Mouse (Mus musculus): ENCODE measurements around the gene Gm10354. TPM values are rescaled to one million over a fixed set of nuclear protein-coding genes. Genes with fewer than 3 reads are reported as not detected.
A peak's percentile ranks its signal among the peaks of the same experiment; 100 is the strongest.
"Not testable (repeated sequence)": the region's sequence is repeated elsewhere in the genome, so short reads cannot be mapped to it uniquely, and the experiment has no call there.

Gm10354 gene
- polyA plus RNA-seq, 1 experiment from 2014 or later: not detected

DNA sequence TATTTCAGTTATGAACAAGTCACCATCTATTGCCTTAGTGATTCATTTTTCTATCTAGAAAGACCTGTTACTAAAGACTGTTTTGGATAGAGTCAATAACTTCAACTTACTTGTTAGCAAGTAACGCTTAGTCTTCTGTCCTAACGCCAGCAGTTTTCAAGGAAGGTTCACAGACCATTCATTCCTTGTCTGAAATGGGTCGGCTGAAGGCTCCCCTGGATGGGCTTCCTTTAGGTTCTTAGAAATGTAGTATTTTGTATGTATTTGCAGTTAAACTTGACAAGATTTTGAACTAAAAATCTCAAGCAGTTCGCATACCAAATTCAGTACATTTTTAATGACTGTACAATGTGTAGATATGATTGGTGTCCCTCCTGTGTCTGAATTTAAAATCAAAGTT lies 18.8 kb upstream of the Gm10354 start:
- not testable (repeated sequence) for H3K4me1 ChIP-seq (replicated peaks; ENCODE audit: insufficient read depth, low read length); H3K9me3 ChIP-seq (replicated peaks; ENCODE audit: low read length); H3K9ac ChIP-seq (ENCODE audit: low read depth, low read length); H3K27me3 ChIP-seq (ENCODE audit: insufficient read depth, low read length); H3K4me3 ChIP-seq (replicated peaks; ENCODE audit: low read depth, low read length); H3K4me2 ChIP-seq (ENCODE audit: low read length); ATAC-seq (replicated peaks; ENCODE audit: low FRiP score, low read depth); DNase-seq (ENCODE audit: low spot score); H3K36me3 ChIP-seq (ENCODE audit: insufficient read depth, low read length); H3K27ac ChIP-seq
- 85% methylated on average over 4 of the region's 4 CpGs for WGBS

DNA sequence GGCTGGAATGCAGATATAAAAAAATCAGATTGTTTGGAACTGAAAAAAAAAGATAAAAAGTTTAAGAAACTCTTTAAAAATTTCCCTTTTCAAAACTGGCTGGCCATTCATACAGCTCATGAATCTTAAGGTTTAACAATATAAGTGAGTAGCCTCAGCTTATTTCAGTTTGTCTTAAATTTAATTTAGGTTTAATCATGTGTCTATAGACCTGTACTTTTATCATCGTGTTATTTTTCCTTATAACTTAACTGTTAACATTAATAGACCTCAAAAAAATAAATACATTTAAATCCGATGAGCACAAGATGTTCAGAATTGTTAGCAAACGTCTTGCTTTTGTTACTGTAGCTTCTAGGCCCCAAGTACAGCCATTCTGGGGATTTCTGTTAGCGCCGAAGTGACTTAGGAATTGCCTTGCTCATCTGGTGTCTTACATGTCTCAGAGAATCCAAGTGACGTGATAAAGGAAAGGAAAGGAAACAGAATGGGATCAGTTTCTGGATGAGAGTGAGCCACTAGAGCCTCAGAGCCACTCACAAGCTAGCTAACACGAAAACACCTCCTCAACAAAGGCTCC lies 18.0 kb upstream of the Gm10354 start:
- ATAC-seq (replicated peaks; ENCODE audit: low FRiP score, low read depth); H3K9ac ChIP-seq (ENCODE audit: low read depth, low read length); H3K4me3 ChIP-seq (replicated peaks; ENCODE audit: low read depth, low read length); H3K27ac ChIP-seq; H3K9me3 ChIP-seq (replicated peaks; ENCODE audit: low read length); H3K36me3 ChIP-seq (ENCODE audit: insufficient read depth, low read length); DNase-seq (ENCODE audit: low spot score); H3K4me2 ChIP-seq (ENCODE audit: low read length); H3K27me3 ChIP-seq (ENCODE audit: insufficient read depth, low read length); H3K4me1 ChIP-seq (replicated peaks; ENCODE audit: insufficient read depth, low read length): not testable (repeated sequence)
- WGBS: 72% methylated on average over 6 of the region's 7 CpGs

DNA sequence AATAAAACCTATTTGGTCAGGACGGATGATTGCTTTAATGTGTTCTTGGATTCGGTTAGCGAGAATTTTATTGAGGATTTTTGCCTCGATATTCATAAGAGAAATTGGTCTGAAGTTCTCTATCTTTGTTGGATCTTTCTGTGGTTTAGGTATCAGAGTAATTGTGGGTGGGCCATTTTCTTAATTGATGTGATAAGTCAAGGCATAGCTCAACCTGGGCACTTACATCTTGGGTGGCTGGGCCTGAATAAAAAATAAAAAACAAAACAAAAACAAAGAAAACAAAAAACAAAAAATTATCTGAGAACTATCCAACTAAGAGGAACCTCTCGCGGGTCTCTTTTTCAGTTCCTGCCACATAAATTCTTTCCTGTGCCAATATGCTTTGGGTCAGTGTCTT lies 15.4 kb upstream of the Gm10354 start:
- H3K4me3 ChIP-seq (replicated peaks; ENCODE audit: low read depth, low read length); DNase-seq (ENCODE audit: low spot score); H3K4me1 ChIP-seq (replicated peaks; ENCODE audit: insufficient read depth, low read length); H3K36me3 ChIP-seq (ENCODE audit: insufficient read depth, low read length); H3K4me2 ChIP-seq (ENCODE audit: low read length); H3K27me3 ChIP-seq (ENCODE audit: insufficient read depth, low read length); H3K27ac ChIP-seq; H3K9me3 ChIP-seq (replicated peaks; ENCODE audit: low read length); H3K9ac ChIP-seq (ENCODE audit: low read depth, low read length): not testable (repeated sequence)
- 89% methylated on average over 6 of the region's 6 CpGs for WGBS
- ATAC-seq (replicated peaks; ENCODE audit: low FRiP score, low read depth): peak; percentile 87

DNA sequence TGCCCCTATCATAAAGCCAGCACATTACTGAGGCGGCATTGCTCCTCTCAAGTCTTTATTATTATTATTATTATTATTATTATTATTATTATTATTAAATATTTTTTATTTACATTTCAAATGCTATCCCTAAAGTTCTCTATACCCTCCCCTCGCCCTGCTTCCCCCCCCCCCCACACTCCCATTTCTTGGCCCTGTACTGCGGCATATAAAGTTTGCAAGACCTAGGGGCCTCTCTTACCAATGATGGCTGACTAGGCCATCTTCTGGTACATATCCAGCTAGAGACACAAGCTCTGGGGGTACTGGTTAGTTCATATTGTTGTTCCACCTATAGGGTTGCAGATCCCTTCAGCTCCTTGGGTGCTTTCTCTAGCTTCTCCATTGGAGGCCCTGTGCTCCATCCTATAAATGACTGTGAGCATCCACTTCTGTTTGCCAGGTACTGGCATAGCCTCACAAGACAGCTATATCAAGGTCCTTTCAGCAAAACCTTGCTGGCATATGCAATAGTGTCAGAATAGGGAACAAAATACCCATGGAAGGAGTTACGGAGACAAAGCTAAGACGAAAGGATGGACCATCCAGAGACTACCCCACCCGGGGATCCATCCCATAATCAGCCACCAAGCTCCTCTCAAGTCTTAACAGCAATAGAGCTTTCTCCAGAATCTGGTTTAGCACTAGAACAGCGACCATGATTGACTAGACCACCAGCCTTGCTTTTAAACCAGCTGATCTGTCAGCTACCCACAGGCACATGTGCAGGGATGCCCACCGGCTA lies 11.8 kb upstream of the Gm10354 start:
- not testable (repeated sequence) for DNase-seq (ENCODE audit: low spot score); H3K9me3 ChIP-seq (replicated peaks; ENCODE audit: low read length); H3K9ac ChIP-seq (ENCODE audit: low read depth, low read length); H3K4me2 ChIP-seq (ENCODE audit: low read length); H3K4me3 ChIP-seq (replicated peaks; ENCODE audit: low read depth, low read length); H3K36me3 ChIP-seq (ENCODE audit: insufficient read depth, low read length); H3K27me3 ChIP-seq (ENCODE audit: insufficient read depth, low read length); H3K4me1 ChIP-seq (replicated peaks; ENCODE audit: insufficient read depth, low read length); H3K27ac ChIP-seq
- 78% methylated on average over 7 of the region's 8 CpGs for WGBS
- ATAC-seq (replicated peaks; ENCODE audit: low FRiP score, low read depth): peak; percentile 72; the same call in 1 of the 2 replicates

DNA sequence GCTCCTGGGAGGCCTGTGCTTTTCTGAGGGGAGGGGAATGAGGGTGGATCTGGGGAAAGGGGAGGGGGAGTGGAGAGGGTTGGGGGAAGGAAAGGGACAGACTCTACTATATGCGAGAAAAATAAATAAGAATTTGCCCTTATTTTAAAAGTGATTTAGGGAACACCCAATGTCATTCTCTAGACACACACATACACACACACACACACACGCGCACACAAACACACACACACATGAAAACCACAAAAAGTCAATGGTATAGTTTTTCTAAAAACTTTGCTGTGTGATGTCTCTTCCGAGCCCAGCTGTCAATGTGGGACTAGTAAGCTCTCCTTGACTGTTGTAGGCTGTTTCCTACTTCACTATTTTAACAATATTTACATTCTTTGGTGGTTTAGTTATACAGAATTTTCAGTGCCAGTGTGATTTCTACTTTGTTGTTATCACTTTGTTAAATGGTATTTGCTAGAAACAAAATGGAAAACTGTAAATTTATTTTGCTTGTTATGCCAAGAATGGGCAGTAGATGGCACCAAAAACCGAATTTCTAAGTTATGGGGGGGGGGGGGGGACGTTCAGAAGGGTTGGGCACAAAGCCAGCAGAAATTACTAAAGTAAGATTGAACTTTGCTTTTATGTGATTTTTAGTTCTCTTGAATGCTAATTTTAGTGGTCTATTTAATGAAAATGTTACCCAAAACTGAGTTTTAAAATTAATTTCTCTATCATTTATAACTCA lies 8.1 kb upstream of the Gm10354 start:
- not testable (repeated sequence) for H3K4me1 ChIP-seq (replicated peaks; ENCODE audit: insufficient read depth, low read length); H3K27ac ChIP-seq; H3K9ac ChIP-seq (ENCODE audit: low read depth, low read length); H3K36me3 ChIP-seq (ENCODE audit: insufficient read depth, low read length); DNase-seq (ENCODE audit: low spot score); H3K4me2 ChIP-seq (ENCODE audit: low read length); H3K4me3 ChIP-seq (replicated peaks; ENCODE audit: low read depth, low read length); H3K9me3 ChIP-seq (replicated peaks; ENCODE audit: low read length); H3K27me3 ChIP-seq (ENCODE audit: insufficient read depth, low read length)
- ATAC-seq (replicated peaks; ENCODE audit: low FRiP score, low read depth): peak; percentile 63; the same call in 1 of the 2 replicates
- WGBS: 38% methylated on average over 5 of the region's 6 CpGs
- peak; percentile 6; the same call in 1 of the 2 replicates for TF ChIP-seq CTCF (IDR thresholded peaks at IDR 0.05; ENCODE audit: low read depth)

DNA sequence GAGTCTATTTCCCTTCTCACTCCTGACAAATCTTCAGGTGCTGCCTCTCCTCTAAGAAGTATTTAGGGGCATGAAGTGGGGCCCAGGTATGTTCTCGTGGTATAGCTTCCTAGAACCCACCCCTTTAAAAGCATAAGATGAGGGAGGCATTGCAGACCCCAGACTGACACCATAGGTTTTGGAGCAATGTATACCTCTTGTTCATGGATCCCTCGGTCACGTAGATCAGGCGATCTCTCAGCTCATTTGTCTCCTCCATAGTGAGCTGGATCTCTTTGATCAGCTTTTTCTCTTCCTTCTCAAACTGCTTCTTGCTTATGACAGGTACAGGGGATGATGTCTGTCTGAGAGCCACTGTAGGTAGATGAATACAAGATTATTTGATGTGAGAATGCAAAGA lies 1.4 kb downstream of the Gm10354 start:
- not testable (repeated sequence) for H3K4me2 ChIP-seq (ENCODE audit: low read length); H3K9me3 ChIP-seq (replicated peaks; ENCODE audit: low read length); H3K36me3 ChIP-seq (ENCODE audit: insufficient read depth, low read length); H3K27me3 ChIP-seq (ENCODE audit: insufficient read depth, low read length); DNase-seq (ENCODE audit: low spot score); H3K4me3 ChIP-seq (replicated peaks; ENCODE audit: low read depth, low read length); H3K27ac ChIP-seq; H3K4me1 ChIP-seq (replicated peaks; ENCODE audit: insufficient read depth, low read length); ATAC-seq (replicated peaks; ENCODE audit: low FRiP score, low read depth); H3K9ac ChIP-seq (ENCODE audit: low read depth, low read length)
- WGBS: 78% methylated on average over 4 of the region's 4 CpGs

DNA sequence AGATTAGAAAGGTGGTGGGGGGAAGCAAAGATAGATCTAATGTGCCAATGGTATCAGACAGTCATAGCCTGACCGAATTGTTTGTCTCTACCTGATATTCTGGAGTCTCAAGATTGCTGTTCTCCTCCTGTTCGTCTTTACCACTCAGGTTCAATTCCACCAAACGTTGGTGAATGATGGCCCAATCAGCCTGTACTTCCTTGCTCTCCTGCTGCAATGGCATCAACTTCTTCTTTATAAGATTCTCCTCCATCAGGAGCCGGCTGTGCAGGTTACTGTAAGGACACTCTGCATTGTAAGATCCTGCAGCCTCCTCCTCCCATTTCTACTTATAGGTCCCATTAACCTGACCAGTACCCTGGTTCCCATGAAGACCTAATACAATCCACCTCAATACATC lies 3.4 kb downstream of the Gm10354 start:
- H3K4me1 ChIP-seq (replicated peaks; ENCODE audit: insufficient read depth, low read length); DNase-seq (ENCODE audit: low spot score); H3K4me2 ChIP-seq (ENCODE audit: low read length); ATAC-seq (replicated peaks; ENCODE audit: low FRiP score, low read depth); H3K9ac ChIP-seq (ENCODE audit: low read depth, low read length); H3K27me3 ChIP-seq (ENCODE audit: insufficient read depth, low read length); H3K9me3 ChIP-seq (replicated peaks; ENCODE audit: low read length); H3K36me3 ChIP-seq (ENCODE audit: insufficient read depth, low read length); H3K4me3 ChIP-seq (replicated peaks; ENCODE audit: low read depth, low read length); H3K27ac ChIP-seq: not testable (repeated sequence)
- 67% methylated on average over 3 of the region's 4 CpGs for WGBS

DNA sequence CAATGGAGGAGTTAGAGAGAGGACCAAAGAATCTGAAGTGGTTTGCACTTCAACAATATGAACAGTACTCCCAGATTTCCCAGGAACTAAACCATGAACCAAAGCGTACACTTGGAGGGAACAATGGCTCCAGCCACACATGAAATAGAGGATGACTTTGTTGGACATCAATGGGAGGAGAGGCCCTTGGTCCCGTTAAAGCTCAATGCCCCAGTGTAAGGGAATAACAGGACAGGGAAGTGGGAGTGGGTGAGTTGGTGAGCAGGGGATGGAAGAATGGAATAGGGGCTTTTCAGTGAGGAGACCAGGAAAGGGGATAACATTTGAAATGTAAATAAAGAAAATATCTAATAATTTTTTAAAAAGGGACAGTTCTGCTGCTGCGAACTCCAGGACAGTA lies 5.9 kb downstream of the Gm10354 start:
- 80% methylated on average over 3 of the region's 3 CpGs for WGBS
- DNase-seq (ENCODE audit: low spot score); H3K27ac ChIP-seq; H3K4me3 ChIP-seq (replicated peaks; ENCODE audit: low read depth, low read length); H3K27me3 ChIP-seq (ENCODE audit: insufficient read depth, low read length); H3K9me3 ChIP-seq (replicated peaks; ENCODE audit: low read length); H3K36me3 ChIP-seq (ENCODE audit: insufficient read depth, low read length); ATAC-seq (replicated peaks; ENCODE audit: low FRiP score, low read depth); H3K9ac ChIP-seq (ENCODE audit: low read depth, low read length); H3K4me2 ChIP-seq (ENCODE audit: low read length); H3K4me1 ChIP-seq (replicated peaks; ENCODE audit: insufficient read depth, low read length): not testable (repeated sequence)

Measured in kidney, postnatal 0 days (tissue).